Mouse (Mus musculus) midbrain, embryonic 15.5 days (tissue): ENCODE measurements at regions not wholly inside any gene's neighbourhood (a gene's known extent, or its start where the extent isn't known, plus 50 kb on each side); places are given as distances from the start of the nearest gene placed in this dataset.

Experiments
- ATAC-seq: fragments of 200-750 bp; cut with Nextera tagmentation; replicated peaks from 2 replicates; pipeline ENCODE4 v1.8.0; 2017; ENCODE audit warnings: moderate TSS enrichment
- H3K27ac ChIP-seq: fragments of 300-500 bp; sonication (generic); 2 replicates; pipeline ENCODE4 v1.5.1; 2015; ENCODE audit warnings: mild to moderate bottlenecking, inconsistent platforms
- H3K27me3 ChIP-seq: fragments of 300-500 bp; sonication (generic); replicated peaks from 2 replicates; pipeline ENCODE4 v1.6.1; 2015; ENCODE audit warnings: inconsistent platforms
- H3K36me3 ChIP-seq: fragments of 300-500 bp; sonication (generic); replicated peaks from 2 replicates; pipeline ENCODE4 v1.6.1; 2015; ENCODE audit warnings: inconsistent platforms
- H3K4me1 ChIP-seq: fragments of 300-500 bp; sonication (generic); 2 replicates; pipeline ENCODE4 v1.6.1; 2015; ENCODE audit warnings: inconsistent platforms
- H3K4me2 ChIP-seq: fragments of 300-500 bp; sonication (generic); 2 replicates; pipeline ENCODE4 v1.6.1; 2015; ENCODE audit warnings: inconsistent platforms, mild to moderate bottlenecking, moderate library complexity
- H3K4me3 ChIP-seq: fragments of 300-500 bp; sonication (generic); 2 replicates; pipeline ENCODE4 v1.5.1; 2015; ENCODE audit warnings: mild to moderate bottlenecking, inconsistent platforms
- H3K9ac ChIP-seq: fragments of 300-500 bp; sonication (generic); 2 replicates; pipeline ENCODE4 v1.6.1; 2015; ENCODE audit warnings: mild to moderate bottlenecking, inconsistent platforms
- H3K9me3 ChIP-seq: fragments of 300-500 bp; sonication (generic); 2 replicates; pipeline ENCODE4 v1.6.1; 2016; ENCODE audit warnings: inconsistent platforms
- WGBS: fragments of 180-500 bp; shearing (Covaris S2); methylation state at CpG from one replicate; pipeline ENCODE4 v1.1.7; 2015; ENCODE audit warnings: mixed read lengths; 5-methylcytosine and 5-hydroxymethylcytosine counted together

DNA sequence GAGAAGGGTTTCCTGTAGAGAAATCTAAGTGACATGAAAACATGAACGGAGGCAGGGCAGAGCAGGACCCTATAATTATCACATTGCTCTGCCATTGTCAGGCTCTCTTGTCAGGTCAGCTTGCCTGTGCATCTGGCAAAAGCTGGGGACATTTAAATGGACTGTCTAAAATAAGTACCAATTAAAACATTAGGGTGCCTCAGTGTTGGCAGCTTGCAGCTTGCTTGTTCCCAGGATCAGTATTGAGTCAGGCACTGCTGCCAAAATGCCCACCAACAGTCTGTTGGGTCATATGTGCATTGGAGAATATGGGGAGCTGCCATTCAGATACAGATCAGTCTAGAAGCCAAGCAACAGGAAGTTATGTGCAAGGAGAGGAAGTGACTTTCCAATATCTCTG lies 349.5 kb upstream of the B3gat1 start:
- H3K9me3 ChIP-seq: no peaks in the 10 kb centered on the region
- H3K4me3 ChIP-seq: no peak overlapping the region
- H3K27ac ChIP-seq: no peak overlapping the region
- H3K4me2 ChIP-seq: no peak overlapping the region
- no peaks in the 10 kb centered on the region for H3K36me3 ChIP-seq
- H3K9ac ChIP-seq: no peak overlapping the region
- 54% methylated on average over 1 of the region's 1 CpGs for WGBS
- H3K27me3 ChIP-seq: no peaks in the 10 kb centered on the region
- H3K4me1 ChIP-seq: no peaks in the 10 kb centered on the region
- no peak for ATAC-seq

DNA sequence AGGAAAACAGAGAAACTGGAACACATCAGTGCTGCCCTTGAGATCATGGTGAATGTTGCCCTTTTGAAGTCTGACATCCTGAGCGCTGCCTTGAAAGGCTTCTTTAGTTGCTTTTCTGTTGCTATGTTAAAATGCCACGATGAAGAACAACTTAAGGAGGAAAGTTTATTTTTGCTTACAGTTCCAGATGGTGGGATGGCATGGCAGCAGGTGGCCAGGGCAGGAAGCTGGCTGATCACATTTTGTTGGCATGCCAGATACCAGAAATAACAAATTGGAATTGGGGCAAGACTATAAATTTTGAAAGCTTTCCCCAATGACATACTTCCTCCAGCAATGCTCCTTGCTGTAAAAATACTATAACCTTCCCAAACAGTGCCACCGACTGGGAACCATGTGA lies 334.9 kb upstream of the B3gat1 start:
- ATAC-seq: no peak
- H3K9me3 ChIP-seq: no peaks in the 10 kb centered on the region

DNA sequence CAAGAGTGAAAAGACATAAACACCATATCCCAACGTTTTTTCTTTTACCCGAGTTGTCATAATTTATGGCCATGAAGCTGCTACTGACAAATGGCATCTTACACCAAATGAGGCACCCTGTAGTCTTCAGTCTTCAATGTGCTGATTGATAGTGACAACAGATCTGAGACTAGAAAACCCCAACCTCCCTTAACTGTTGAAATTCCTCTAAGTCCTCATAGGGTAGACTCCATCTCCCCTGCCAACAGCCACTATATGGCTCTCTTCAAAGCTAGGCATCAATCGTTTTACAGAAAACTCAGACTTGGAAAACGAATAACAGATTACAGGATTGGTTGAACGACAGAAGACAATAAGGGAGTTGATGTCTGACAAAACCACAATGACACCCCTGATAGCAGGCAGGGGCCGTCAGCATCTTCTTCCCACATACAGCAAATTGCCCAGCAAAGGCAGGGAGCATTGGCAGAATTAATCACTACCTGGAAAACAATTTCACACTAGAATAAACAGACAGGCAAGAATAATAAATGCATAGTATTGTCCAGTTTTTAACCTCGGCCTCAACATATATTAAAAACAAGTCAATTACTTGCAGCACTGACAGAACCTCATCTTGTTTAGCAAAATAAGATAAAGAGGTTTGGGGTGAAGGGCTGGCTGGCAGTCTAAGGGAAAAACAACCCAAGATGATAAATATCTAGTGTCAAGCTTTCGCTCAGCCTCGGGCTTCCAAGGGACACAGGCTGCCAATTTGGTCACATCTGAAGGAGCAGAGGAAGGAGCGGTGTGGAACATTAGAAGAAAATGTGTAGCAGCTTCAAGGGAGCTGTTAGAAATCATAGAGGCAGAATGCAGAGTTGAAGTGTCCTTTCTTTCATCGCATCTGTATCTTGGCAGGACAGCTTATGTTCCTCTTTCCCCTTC lies 310.4 kb upstream of the B3gat1 start:
- H3K4me2 ChIP-seq: no peak overlapping the region
- H3K4me3 ChIP-seq: no peak overlapping the region
- H3K4me1 ChIP-seq: peaks cover 4% of the 10 kb centered on the region; the same call in 1 of the 2 replicates
- no peak overlapping the region for H3K27ac ChIP-seq
- WGBS: 58% methylated on average over 11 of the region's 11 CpGs
- no peak overlapping the region for H3K9ac ChIP-seq
- no peak for ATAC-seq
- H3K9me3 ChIP-seq: no peaks in the 10 kb centered on the region
- no peaks in the 10 kb centered on the region for H3K36me3 ChIP-seq
- H3K27me3 ChIP-seq: no peaks in the 10 kb centered on the region

More for the DNA sequence above, 334.9 kb upstream of the B3gat1 start:
- Histone ChIP-seq H3K36me3 (no peaks in the 10 kb centered on the region), H3K27me3 (no peaks in the 10 kb centered on the region), H3K27ac (no peak overlapping the region), H3K4me1 (no peaks in the 10 kb centered on the region), H3K4me2 (no peak overlapping the region), H3K4me3 (no peak overlapping the region), H3K9ac (no peak overlapping the region)
- 81% methylated on average over 3 of the region's 3 CpGs for WGBS

DNA sequence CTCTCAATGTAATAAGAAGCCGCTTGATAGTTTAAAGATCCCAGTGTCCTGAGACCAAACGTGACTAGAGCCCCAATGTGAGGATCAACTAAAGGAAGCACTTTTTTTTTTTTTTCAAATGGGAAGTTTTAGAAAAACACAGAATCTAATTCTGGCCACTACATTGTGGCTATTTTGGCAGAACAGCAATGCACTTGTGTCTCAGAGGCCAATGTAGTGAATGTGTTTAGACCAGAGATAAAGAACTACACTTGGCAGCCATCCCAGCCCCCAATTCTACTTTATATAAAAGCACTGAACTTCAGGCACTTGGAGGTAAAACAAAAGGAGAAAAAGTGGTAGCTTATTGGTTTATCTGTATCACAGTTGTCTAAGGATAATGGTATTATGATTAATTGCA lies 298.0 kb upstream of the B3gat1 start:
- 61% methylated on average over 2 of the region's 2 CpGs for WGBS
- no peak; the same call in 1 of the 2 replicates for ATAC-seq

DNA sequence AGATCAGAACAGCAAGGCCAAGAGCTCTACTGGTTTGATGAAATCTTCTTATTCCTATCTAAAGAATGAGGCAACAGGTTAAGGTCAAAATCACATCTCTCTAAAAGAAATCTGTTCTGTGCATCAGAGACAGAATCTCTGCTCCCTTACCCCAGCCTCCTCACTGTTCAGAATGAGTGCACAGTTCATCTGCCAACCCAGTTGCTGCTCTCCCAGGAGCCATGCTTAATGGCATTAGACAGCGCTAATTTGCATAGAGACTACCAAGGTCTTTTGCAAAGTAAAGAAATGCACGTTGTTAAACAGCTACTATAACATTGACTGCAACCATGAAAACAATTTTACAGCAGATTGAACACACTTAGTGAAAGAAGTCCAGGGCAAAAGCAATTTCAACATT lies 296.3 kb upstream of the B3gat1 start:
- no peak overlapping the region for H3K4me3 ChIP-seq
- 61% methylated on average over 2 of the region's 2 CpGs for WGBS
- no peaks in the 10 kb centered on the region for H3K9me3 ChIP-seq
- no peaks in the 10 kb centered on the region for H3K4me1 ChIP-seq
- H3K27ac ChIP-seq: no peak overlapping the region
- no peak overlapping the region for H3K9ac ChIP-seq
- H3K27me3 ChIP-seq: no peaks in the 10 kb centered on the region
- no peaks in the 10 kb centered on the region for H3K36me3 ChIP-seq
- no peak overlapping the region for H3K4me2 ChIP-seq
- ATAC-seq: no peak

More for the DNA sequence above, 298.0 kb upstream of the B3gat1 start:
- Histone ChIP-seq H3K9ac (no peak overlapping the region), H3K27ac (no peak overlapping the region), H3K9me3 (no peaks in the 10 kb centered on the region), H3K4me1 (no peaks in the 10 kb centered on the region), H3K27me3 (no peaks in the 10 kb centered on the region), H3K36me3 (no peaks in the 10 kb centered on the region), H3K4me2 (no peak overlapping the region), H3K4me3 (no peak overlapping the region)

DNA sequence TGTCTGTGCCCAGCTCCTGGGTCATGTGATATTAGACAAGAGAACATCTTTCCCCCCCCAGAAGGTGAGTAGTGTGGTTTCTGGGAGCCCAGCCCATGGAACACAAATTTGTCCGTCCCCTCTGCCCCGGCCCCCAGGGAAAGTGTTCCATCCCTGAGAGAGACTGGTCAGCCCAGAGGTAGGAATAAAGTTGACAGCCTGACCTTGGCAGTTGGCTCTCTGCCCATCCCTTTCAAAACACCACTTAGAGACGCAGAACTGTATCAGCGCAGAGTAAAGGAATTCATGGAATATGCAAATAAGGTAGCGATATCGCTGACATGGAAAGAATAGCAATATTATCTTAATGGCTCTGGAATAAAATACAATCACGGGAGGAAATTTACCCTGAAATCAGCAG lies 279.6 kb upstream of the B3gat1 start:
- no peak for ATAC-seq
- Histone ChIP-seq H3K27me3 (no peaks in the 10 kb centered on the region), H3K27ac (no peak overlapping the region), H3K9me3 (no peaks in the 10 kb centered on the region), H3K4me1 (no peaks in the 10 kb centered on the region), H3K36me3 (no peaks in the 10 kb centered on the region), H3K4me2 (no peak overlapping the region), H3K9ac (no peak overlapping the region), H3K4me3 (no peak overlapping the region)
- 52% methylated on average over 7 of the region's 7 CpGs for WGBS

DNA sequence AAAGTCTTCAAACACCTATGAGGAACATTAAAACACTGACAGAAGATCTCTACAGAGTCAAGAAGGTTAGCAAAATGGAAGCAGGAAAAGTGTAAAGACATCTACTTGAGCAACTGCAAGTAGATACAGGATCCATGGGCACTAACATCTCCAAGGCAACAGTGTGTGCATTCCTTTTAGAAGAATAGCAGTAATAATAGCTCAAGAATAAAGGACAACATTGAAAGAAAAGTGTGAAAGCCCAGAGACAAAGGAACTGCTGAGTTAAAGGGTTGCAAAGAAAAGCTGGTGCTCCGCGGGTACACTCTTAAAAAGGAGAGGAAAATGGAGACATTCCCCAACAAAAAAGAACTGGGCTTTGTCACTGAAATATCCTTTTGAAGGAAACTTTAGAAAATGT lies 272.4 kb upstream of the B3gat1 start:
- ATAC-seq: no peak
- H3K9ac ChIP-seq: no peak overlapping the region
- no peak overlapping the region for H3K4me2 ChIP-seq
- H3K4me1 ChIP-seq: no peaks in the 10 kb centered on the region
- WGBS: 4% methylated on average over 2 of the region's 2 CpGs
- H3K27ac ChIP-seq: no peak overlapping the region
- no peaks in the 10 kb centered on the region for H3K27me3 ChIP-seq
- H3K4me3 ChIP-seq: no peak overlapping the region
- no peaks in the 10 kb centered on the region for H3K36me3 ChIP-seq
- H3K9me3 ChIP-seq: no peaks in the 10 kb centered on the region

DNA sequence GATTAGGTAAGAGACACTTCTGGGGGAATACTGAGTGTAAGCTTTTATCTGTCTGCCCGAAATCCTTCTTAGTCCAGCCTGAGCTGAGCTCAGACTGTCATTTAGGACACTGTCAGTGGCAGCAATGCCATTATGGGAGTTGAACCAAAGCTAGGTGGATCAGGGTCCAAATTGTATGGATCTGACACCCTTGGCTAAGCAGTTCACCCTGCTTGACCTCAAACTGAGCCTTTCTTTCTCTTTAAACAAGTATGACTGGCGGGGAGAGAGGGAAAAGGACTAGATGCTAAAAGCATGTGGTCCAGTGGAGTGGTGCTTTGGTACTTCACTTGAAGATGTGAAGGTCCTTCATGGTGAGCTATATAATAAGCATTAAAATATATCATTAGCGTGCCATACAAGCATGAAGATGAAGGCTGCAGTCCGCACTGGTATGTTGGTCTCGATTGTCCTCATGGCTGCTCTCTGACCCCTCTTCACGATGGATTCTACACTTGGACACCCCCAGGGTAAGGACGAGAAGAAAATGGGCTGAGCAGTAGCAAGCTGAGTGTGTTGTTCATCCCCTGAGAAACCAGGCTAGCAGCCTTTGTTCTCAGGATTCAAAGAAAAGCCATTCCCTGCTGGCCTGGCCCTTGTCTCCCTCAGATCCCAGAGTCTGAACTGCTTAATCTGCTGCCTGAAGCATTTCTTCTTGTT lies 262.7 kb upstream of the B3gat1 start:
- H3K27me3 ChIP-seq: no peaks in the 10 kb centered on the region
- no peak overlapping the region for H3K4me2 ChIP-seq
- H3K36me3 ChIP-seq: no peaks in the 10 kb centered on the region
- ATAC-seq: 0 out of 2 replicates have a peak, but pooled peaks have one; percentile 42
- H3K4me1 ChIP-seq: 0 out of 2 replicates have a peak, but pooled peaks cover 5% of the 10 kb centered on the region
- no peak overlapping the region for H3K9ac ChIP-seq
- H3K4me3 ChIP-seq: no peak overlapping the region
- no peaks in the 10 kb centered on the region for H3K9me3 ChIP-seq
- WGBS: 22% methylated on average over 7 of the region's 7 CpGs
- no peak overlapping the region for H3K27ac ChIP-seq

DNA sequence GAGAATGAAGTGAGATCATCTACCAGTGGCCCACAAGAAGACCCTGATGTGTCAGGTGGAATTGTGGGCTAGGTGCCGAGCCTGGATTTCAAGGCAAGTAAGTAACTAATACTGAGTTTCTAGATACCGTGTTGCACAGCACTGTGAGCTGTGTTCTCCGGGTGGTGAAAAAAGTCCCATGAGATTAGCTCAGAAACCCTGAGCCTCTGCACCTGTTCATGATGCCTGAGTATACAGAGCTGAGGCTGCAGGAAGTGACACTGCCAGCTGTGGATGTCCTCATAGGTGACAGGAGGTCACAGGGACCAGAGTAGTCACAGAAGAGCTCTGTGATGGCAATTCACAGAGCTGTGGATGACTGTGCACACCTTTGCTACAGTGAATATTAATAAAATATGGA lies 257.2 kb upstream of the B3gat1 start:
- ATAC-seq: no peak
- Histone ChIP-seq H3K27ac (no peak overlapping the region), H3K4me1 (no peaks in the 10 kb centered on the region), H3K4me2 (no peak overlapping the region), H3K9me3 (no peaks in the 10 kb centered on the region), H3K36me3 (no peaks in the 10 kb centered on the region), H3K4me3 (no peak overlapping the region), H3K27me3 (no peaks in the 10 kb centered on the region), H3K9ac (no peak overlapping the region)
- 93% methylated on average over 3 of the region's 3 CpGs for WGBS

DNA sequence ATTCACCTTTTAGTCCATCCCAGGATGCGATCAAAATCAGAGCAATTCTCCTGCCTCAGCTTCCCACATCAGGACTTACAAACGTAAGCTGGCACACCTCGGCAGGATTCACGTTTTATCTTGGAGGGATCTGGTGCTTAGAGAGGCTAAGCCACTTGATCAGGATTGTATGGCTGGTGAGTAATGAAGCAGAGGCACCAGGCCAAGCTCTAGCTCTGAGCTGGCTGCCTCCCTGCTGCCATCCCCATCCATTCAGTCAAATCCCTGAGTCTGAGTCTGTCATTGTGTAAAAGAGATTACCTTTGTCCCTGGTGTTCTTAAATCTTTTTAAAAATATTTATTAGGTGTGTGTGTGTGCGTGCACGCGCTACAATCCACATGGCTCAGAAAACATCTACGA lies 252.6 kb upstream of the B3gat1 start:
- Histone ChIP-seq H3K4me1 (no peaks in the 10 kb centered on the region), H3K4me2 (no peak overlapping the region), H3K9me3 (no peaks in the 10 kb centered on the region), H3K4me3 (no peak overlapping the region), H3K27me3 (no peaks in the 10 kb centered on the region), H3K27ac (no peak overlapping the region), H3K36me3 (no peaks in the 10 kb centered on the region), H3K9ac (no peak overlapping the region)
- 79% methylated on average over 8 of the region's 8 CpGs for WGBS
- ATAC-seq: no peak

DNA sequence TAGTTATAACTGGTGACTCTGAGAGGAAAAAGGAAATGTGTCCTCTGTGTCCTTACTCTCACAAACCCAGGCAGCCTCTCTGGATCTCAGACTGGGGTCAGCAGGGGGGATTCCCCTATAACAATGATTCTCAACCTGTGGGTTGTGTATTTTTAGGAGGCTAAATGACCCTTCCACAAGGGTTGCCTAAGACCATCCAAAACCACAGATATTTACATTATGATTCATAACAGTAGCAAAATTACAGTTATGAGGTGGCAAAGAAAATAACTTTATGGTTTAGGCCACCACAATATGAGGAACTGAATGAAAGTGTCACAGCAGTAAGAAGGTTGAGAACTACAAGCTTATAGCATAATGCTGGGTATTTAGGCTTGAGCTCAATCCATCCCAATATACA lies 251.6 kb upstream of the B3gat1 start:
- no peak overlapping the region for H3K4me3 ChIP-seq
- H3K36me3 ChIP-seq: no peaks in the 10 kb centered on the region
- H3K9ac ChIP-seq: no peak overlapping the region
- no peak overlapping the region for H3K4me2 ChIP-seq
- no peaks in the 10 kb centered on the region for H3K9me3 ChIP-seq
- no peak overlapping the region for H3K27ac ChIP-seq
- H3K4me1 ChIP-seq: no peaks in the 10 kb centered on the region
- no peaks in the 10 kb centered on the region for H3K27me3 ChIP-seq
- no peak for ATAC-seq

DNA sequence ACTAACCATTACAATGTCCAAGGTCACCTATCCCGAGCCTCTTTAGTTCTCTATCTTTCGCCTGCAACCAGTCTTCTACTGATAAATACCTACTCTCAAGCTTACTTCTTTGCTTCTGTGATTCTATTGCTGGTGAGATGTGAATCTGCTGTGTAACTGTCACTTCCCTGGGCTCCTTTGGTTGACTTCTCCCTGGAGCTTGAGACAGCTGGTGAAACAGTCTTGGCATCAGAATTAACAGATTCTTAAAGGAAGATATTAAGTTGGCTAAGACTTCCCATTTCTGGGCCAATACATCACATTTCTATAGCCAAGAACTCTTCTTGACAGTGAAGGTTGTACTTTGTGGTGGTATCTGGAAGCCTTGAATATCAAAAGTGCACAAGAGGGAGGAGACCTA lies 239.8 kb upstream of the B3gat1 start:
- Histone ChIP-seq H3K27me3 (no peaks in the 10 kb centered on the region), H3K4me2 (no peak overlapping the region), H3K4me3 (no peak overlapping the region), H3K9ac (no peak overlapping the region), H3K36me3 (no peaks in the 10 kb centered on the region), H3K9me3 (no peaks in the 10 kb centered on the region), H3K4me1 (no peaks in the 10 kb centered on the region), H3K27ac (no peak overlapping the region)
- no peak for ATAC-seq
- WGBS: 93% methylated on average over 2 of the region's 2 CpGs

DNA sequence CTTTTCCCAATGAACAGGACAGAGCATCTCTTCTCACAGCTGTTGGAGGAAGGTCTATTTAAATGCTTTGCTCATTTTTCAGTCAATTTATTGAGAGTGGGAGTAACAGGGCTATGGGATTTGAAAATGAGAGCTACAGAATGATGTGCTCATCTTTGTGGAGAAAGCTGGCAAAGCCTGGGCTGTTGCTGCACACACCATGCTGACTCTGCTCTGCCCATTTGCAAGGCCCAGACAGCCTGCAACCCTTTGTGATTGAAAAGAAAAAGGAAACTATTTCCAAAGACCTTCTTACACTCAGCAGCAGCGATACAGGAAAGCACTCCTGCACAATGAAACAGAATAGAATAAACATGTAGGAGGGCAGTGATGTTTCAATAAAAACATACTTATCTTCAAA lies 231.5 kb upstream of the B3gat1 start:
- 52% methylated on average over 1 of the region's 1 CpGs for WGBS
- Histone ChIP-seq H3K9me3 (no peaks in the 10 kb centered on the region), H3K27me3 (no peaks in the 10 kb centered on the region), H3K9ac (no peak overlapping the region), H3K4me3 (no peak overlapping the region), H3K4me2 (no peak overlapping the region), H3K36me3 (no peaks in the 10 kb centered on the region), H3K27ac (no peak overlapping the region), H3K4me1 (no peaks in the 10 kb centered on the region)
- ATAC-seq: no peak
